Mouse (Mus musculus): ENCODE results near the gene Sh3pxd2b. TPM values are rescaled to one million over a fixed set of nuclear protein-coding genes. Genes with fewer than 3 reads are reported as not detected.

The Sh3pxd2b gene
- polyA plus RNA-seq, 1 experiment from 2014 or later: 30.0 TPM

GRCm38 (mm10) chr11:32345504-32346297 is 1.9 kb upstream of the Sh3pxd2b start:
- H3K9ac ChIP-seq (replicated peaks): no peak overlapping the region
- no peaks in the 10 kb centered on the region for H3K9me3 ChIP-seq
- H3K36me3 ChIP-seq: 0 out of 2 replicates have a peak, but pooled peaks cover under 1% of the 10 kb centered on the region
- H3K27ac ChIP-seq (replicated peaks): no peak overlapping the region
- 73% methylated on average over 6 of the region's 6 CpGs for WGBS
- H3K27me3 ChIP-seq: no peaks in the 10 kb centered on the region
- no peak overlapping the region for H3K4me2 ChIP-seq (replicated peaks)
- H3K4me1 ChIP-seq: peaks cover 27% of the 10 kb centered on the region
- no peak overlapping the region for H3K4me3 ChIP-seq
- ATAC-seq (ENCODE audit: low FRiP score, low read depth): no peak

GRCm38 (mm10) chr11:32347264-32347606 is 385 bp upstream of the Sh3pxd2b start:
- peak; percentile 57; the same call in 1 of the 2 replicates for ATAC-seq (ENCODE audit: low FRiP score, low read depth)
- 2% methylated on average over 10 of the region's 10 CpGs for WGBS

DNA sequence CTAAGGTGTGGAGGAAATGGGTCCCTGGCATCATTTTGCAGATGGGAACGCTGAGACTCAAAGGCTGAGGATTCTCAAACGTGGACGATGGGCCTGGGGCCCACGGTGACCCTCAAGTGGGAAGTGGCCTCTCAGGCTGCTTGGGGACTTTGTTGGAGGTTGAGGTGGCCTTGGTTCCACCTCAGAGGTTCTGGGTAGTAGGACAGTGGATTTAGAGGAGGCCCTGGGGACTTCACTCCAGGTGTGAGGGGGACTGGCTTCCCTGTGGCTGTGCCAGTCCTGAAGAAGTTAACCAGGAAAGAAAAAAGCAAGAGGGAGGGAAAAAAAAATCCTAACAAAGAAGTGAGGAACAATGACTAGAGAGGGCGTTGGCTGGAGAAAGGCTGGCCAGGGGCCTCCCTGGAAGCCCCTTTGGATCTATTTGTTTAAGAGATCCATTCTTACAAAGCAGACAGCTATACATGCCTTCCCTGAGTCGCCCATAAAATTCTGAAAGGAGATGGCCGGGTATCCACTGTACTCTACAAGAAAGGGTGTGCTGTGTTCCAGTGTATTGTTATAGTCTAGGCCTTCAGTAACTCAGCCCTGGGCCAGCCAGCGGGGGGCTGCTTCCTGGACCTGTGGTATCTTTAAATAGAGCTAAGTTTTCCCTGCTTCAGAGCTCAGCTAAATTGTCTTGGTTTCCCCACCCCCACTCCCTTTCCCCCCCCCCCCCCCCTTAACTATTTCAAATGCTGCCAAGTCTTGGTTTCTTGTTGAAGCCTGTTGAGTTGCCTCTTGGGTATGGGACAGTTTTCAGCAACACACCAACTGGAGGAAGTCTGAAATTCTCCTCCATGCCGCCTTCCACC is 1.0 kb downstream of the Sh3pxd2b start:
- peaks cover 27% of the 10 kb centered on the region for H3K4me1 ChIP-seq
- peaks cover 17% of the 10 kb centered on the region for H3K36me3 ChIP-seq
- H3K9me3 ChIP-seq: no peaks in the 10 kb centered on the region
- H3K4me3 ChIP-seq: peak overlapping the region; percentile 88
- H3K27ac ChIP-seq (replicated peaks): peak overlapping the region; percentile 83
- peak overlapping the region; percentile 94 for H3K9ac ChIP-seq (replicated peaks)
- 19% methylated on average over 9 of the region's 9 CpGs for WGBS
- H3K27me3 ChIP-seq: no peaks in the 10 kb centered on the region
- no peak for ATAC-seq (ENCODE audit: low FRiP score, low read depth)
- H3K4me2 ChIP-seq (replicated peaks): peak overlapping the region; percentile 78

More at GRCm38 (mm10) chr11:32347264-32347606, 385 bp upstream of the Sh3pxd2b start:
- H3K27ac ChIP-seq (replicated peaks): peak overlapping the region; percentile 83
- peaks cover 27% of the 10 kb centered on the region for H3K4me1 ChIP-seq
- H3K27me3 ChIP-seq: no peaks in the 10 kb centered on the region
- no peaks in the 10 kb centered on the region for H3K9me3 ChIP-seq
- peak overlapping the region; percentile 88 for H3K4me3 ChIP-seq
- H3K9ac ChIP-seq (replicated peaks): peak overlapping the region; percentile 94
- peak overlapping the region; percentile 78 for H3K4me2 ChIP-seq (replicated peaks)
- peaks cover 11% of the 10 kb centered on the region for H3K36me3 ChIP-seq

- Histone ChIP-seq H3K36me3 (peaks cover 22% of the 10 kb centered on the region), H3K4me3 (peak overlapping the region; percentile 88), H3K4me2 (replicated peaks) (peak overlapping the region; percentile 78), H3K27me3 (no peaks in the 10 kb centered on the region), H3K27ac (replicated peaks) (peak overlapping the region; percentile 40; the same call in 1 of the 2 replicates), H3K4me1 (peaks cover 27% of the 10 kb centered on the region), H3K9me3 (no peaks in the 10 kb centered on the region), H3K9ac (replicated peaks) (peak overlapping the region; percentile 94)
- no peak for ATAC-seq (ENCODE audit: low FRiP score, low read depth)
- WGBS: 73% methylated on average over 13 of the region's 13 CpGs
Measured at GRCm38 (mm10) chr11:32349284-32349953, 1.8 kb downstream of the Sh3pxd2b start.

DNA sequence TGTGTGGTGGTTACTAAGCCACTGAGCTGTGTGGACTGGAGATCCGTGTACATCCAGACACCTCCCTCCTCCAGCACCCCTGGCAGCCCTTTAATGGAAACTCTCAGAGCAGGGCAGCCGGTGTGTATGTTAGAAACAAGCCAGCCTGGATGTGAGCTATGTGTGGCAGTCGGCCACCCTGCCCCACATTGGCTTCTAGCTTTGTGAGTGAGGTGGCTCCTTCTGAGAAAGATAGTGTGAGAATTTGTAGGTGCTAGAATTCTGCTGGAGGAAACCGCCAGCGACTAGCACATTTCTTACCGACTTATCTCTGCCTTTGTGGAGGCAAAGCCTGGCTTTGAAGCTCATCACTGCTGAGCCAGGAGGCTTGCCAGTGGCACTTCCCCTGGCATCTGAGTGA is 5.3 kb downstream of the Sh3pxd2b start:
- WGBS: 89% methylated on average over 6 of the region's 6 CpGs
- Histone ChIP-seq H3K9ac (replicated peaks) (no peak overlapping the region), H3K4me3 (no peak overlapping the region), H3K36me3 (peaks cover 27% of the 10 kb centered on the region), H3K4me1 (peaks cover 26% of the 10 kb centered on the region), H3K27me3 (no peaks in the 10 kb centered on the region), H3K9me3 (no peaks in the 10 kb centered on the region), H3K4me2 (replicated peaks) (no peak overlapping the region), H3K27ac (replicated peaks) (no peak overlapping the region)
- ATAC-seq (ENCODE audit: low FRiP score, low read depth): no peak

DNA sequence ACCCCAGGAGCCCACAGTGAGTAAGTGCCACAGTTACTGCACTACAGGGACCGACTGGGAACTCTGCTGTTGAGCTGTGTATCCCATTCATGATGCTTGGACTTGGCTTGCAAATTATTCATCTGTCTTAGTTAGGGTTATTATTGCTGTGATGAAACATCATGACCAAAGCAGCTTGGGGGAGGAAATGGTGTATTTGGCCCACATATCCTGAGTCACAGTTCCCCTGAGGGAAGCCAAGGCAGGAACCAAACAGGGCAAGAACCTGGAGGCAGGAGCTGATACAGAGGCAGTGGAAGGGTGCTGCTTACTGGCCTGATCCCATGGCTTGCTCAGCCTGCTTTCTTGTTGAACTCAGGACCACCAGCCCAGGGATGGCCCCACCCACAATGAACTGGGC is 7.8 kb downstream of the Sh3pxd2b start:
- Histone ChIP-seq H3K4me1 (peaks cover 9% of the 10 kb centered on the region), H3K9ac (replicated peaks) (no peak overlapping the region), H3K4me2 (replicated peaks) (no peak overlapping the region), H3K27ac (replicated peaks) (no peak overlapping the region), H3K27me3 (no peaks in the 10 kb centered on the region), H3K36me3 (peaks cover 27% of the 10 kb centered on the region), H3K9me3 (no peaks in the 10 kb centered on the region), H3K4me3 (no peak overlapping the region)
- ATAC-seq (ENCODE audit: low FRiP score, low read depth): no peak
- WGBS: 67% methylated on average over 1 of the region's 1 CpGs

DNA sequence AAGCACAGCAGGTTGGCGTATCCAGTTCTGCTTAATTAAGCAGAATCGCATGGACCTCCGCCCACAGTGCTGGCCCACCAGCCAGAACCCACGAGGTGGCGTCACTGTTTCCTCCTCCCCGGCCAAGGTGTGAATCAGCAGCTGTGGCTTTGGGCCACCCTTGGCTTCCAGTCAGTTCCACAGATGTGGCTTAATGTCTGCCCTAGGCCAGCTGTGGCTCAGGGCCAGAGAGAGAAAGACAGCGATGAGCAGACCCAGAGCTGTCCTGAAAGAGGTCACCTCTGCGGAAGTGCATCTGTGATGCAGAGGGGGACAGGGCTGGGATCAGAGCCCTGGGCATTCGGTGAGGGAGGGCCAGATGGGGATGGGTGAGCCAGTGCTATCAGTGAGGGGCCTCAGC is 10.1 kb downstream of the Sh3pxd2b start:
- Histone ChIP-seq H3K9me3 (no peaks in the 10 kb centered on the region), H3K4me1 (peaks cover 10% of the 10 kb centered on the region), H3K27ac (replicated peaks) (no peak overlapping the region), H3K9ac (replicated peaks) (no peak overlapping the region), H3K4me3 (no peak overlapping the region), H3K27me3 (no peaks in the 10 kb centered on the region), H3K36me3 (peaks cover 21% of the 10 kb centered on the region), H3K4me2 (replicated peaks) (no peak overlapping the region)
- no peak for ATAC-seq (ENCODE audit: low FRiP score, low read depth)
- 64% methylated on average over 9 of the region's 9 CpGs for WGBS

DNA sequence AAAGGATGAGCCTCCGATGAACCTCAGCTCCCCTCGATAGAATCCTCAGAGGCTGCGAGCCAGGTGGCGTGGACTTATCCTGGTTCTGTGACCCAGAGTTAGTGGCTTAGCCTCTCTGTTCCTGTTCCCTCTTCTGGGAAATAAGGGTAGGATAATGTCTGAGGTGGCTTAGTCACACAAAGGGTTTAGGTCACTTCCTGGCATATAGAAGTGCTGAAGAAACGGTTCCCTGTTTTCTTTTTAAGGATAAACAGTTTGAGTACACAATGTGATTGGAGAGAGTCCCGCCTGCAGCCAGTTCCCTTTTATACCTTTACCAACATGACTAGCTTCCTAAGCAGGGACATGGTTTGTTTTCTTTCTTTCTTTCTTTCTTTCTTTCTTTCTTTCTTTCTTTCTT is 10.8 kb downstream of the Sh3pxd2b start:
- Histone ChIP-seq H3K27me3 (no peaks in the 10 kb centered on the region), H3K9ac (replicated peaks) (no peak overlapping the region), H3K9me3 (no peaks in the 10 kb centered on the region), H3K27ac (replicated peaks) (no peak overlapping the region), H3K4me2 (replicated peaks) (no peak overlapping the region), H3K4me1 (peaks cover 17% of the 10 kb centered on the region), H3K36me3 (peaks cover 15% of the 10 kb centered on the region), H3K4me3 (no peak overlapping the region)
- 79% methylated on average over 6 of the region's 6 CpGs for WGBS
- no peak for ATAC-seq (ENCODE audit: low FRiP score, low read depth)

- H3K36me3 ChIP-seq: 0 out of 2 replicates have a peak, but pooled peaks cover 8% of the 10 kb centered on the region
- no peak for ATAC-seq (ENCODE audit: low FRiP score, low read depth)
- H3K9ac ChIP-seq (replicated peaks): no peak overlapping the region
- no peak overlapping the region for H3K4me2 ChIP-seq (replicated peaks)
- H3K9me3 ChIP-seq: no peaks in the 10 kb centered on the region
- H3K27ac ChIP-seq (replicated peaks): no peak overlapping the region
- H3K27me3 ChIP-seq: no peaks in the 10 kb centered on the region
- H3K4me3 ChIP-seq: no peak overlapping the region
- 92% methylated on average over 4 of the region's 4 CpGs for WGBS
- H3K4me1 ChIP-seq: peaks cover 25% of the 10 kb centered on the region
Measured at GRCm38 (mm10) chr11:32359566-32359965, 11.9 kb downstream of the Sh3pxd2b start.

DNA sequence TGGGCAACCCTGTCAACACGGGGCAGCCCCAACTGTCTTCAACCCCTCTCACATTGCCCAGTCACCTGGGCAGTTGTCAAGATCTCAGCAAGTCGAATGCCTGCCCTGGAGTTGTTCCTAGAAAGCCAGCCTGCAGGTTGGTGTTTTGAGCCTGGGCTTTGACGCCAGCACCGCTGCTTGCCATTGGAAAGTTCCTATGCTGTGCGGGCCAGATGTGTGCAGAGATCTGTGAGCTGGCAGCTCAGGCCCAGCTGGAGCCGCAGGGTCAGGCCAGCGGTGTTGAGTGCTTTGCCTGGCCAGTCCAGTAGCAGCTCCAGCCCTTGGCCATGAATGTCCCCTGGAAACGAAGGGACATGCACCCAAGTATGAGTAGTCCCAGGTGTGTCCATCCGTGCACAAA is 14.2 kb downstream of the Sh3pxd2b start:
- Histone ChIP-seq H3K9ac (replicated peaks) (no peak overlapping the region), H3K36me3 (peaks cover 5% of the 10 kb centered on the region; the same call in 1 of the 2 replicates), H3K4me3 (no peak overlapping the region), H3K27ac (replicated peaks) (no peak overlapping the region), H3K4me2 (replicated peaks) (no peak overlapping the region), H3K4me1 (peaks cover 25% of the 10 kb centered on the region), H3K27me3 (no peaks in the 10 kb centered on the region), H3K9me3 (no peaks in the 10 kb centered on the region)
- no peak for ATAC-seq (ENCODE audit: low FRiP score, low read depth)
- WGBS: 95% methylated on average over 9 of the region's 9 CpGs

GRCm38 (mm10) chr11:32363188-32363587 is 15.6 kb downstream of the Sh3pxd2b start:
- Histone ChIP-seq H3K4me1 (peaks cover 18% of the 10 kb centered on the region), H3K36me3 (peaks cover 7% of the 10 kb centered on the region; the same call in 1 of the 2 replicates), H3K27me3 (no peaks in the 10 kb centered on the region), H3K4me2 (replicated peaks) (no peak overlapping the region), H3K27ac (replicated peaks) (peak overlapping the region; percentile 56), H3K9ac (replicated peaks) (no peak overlapping the region), H3K4me3 (no peak overlapping the region), H3K9me3 (no peaks in the 10 kb centered on the region)
- 66% methylated on average over 3 of the region's 3 CpGs for WGBS
- ATAC-seq (ENCODE audit: low FRiP score, low read depth): no peak

All from midbrain, embryonic 12.5 days (tissue).